Mouse (Mus musculus) cerebellum, adult 2 months (tissue): ENCODE data around the gene Asb5. TPM values are rescaled to one million over a fixed set of nuclear protein-coding genes. Genes with fewer than 3 reads are reported as not detected.

Experiments used
- DNase-seq, 2 experiments: peaks; one replicate each; pipeline ENCODE4 v3.0.0; 2021
- H3K27ac ChIP-seq: fragments of 200-500 bp; 2 replicates; pipeline ENCODE4 v1.5.1; 2012; ENCODE audit warnings: low read length, control low read depth, inconsistent platforms; ENCODE audit not compliant: insufficient read depth
- H3K27me3 ChIP-seq: fragments of 200-500 bp; 2 replicates; pipeline ENCODE4 v1.6.1; 2012; ENCODE audit warnings: inconsistent platforms, mild to moderate bottlenecking, low read length, moderate library complexity; ENCODE audit not compliant: control insufficient read depth, insufficient read depth
- H3K4me1 ChIP-seq: fragments of 200-500 bp; 2 replicates; pipeline ENCODE4 v1.6.1; 2011; ENCODE audit warnings: low read length; ENCODE audit not compliant: control insufficient read depth, insufficient read depth
- H3K4me3 ChIP-seq: fragments of 200-500 bp; replicated peaks from 2 replicates; pipeline ENCODE3; 2011; ENCODE audit warnings: mild to moderate bottlenecking, low read depth, low read length, control low read depth; ENCODE audit not compliant: insufficient read depth
- CTCF ChIP-seq: fragments of 200-500 bp; IDR thresholded peaks from 2 replicates; pipeline ENCODE4 v1.5.1; 2011; ENCODE audit warnings: low read depth, mild to moderate bottlenecking, control low read depth, low read length, moderate library complexity, borderline replicate concordance; ENCODE audit not compliant: insufficient read depth
- POLR2A ChIP-seq: fragments of 200-500 bp; IDR thresholded peaks from 2 replicates; pipeline ENCODE4 v1.6.1; 2011; ENCODE audit warnings: low read length, control low read depth, borderline replicate concordance; ENCODE audit not compliant: insufficient read depth
- WGBS: fragments of 180-500 bp; shearing (Covaris S2); methylation state at CpG from one replicate; pipeline ENCODE4 v1.1.7; 2018; 5-methylcytosine and 5-hydroxymethylcytosine counted together
- polyA plus RNA-seq: library from polyadenylated mRNA; depleted of rRNA; stranded (reverse); fragments of >200 nt; gene quantifications from 2 replicates; pipeline ENCODE4 v1.2.3, GENCODE M21; 2012

Asb5 gene
- polyA plus RNA-seq, 1 experiment = 1.1 TPM

DNA sequence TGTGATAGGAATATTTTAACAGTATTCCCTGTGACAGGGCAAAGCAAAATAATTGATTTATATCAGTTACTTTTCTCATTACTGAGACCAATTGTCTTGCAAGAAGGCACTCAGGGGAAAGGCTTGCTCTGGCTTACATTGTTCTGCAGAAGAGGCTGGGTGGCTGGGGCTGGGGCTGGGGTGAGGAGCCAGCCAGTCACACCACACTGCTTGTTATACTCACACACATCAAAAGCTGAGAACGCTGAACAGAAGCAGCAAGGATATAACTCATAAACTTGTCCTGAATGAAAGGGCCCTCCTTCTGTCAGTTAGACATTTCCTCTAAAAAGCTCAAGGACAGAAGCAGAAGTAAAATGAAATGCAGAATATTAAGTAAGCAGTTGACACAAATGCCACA, 53.5 kb downstream of the Asb5 start:
- H3K4me1 ChIP-seq = no peaks in the 10 kb centered on the region
- 60% methylated on average over 1 of the region's 1 CpGs for WGBS
- no peaks in the 10 kb centered on the region for H3K27me3 ChIP-seq
- no peak for DNase-seq
- no peak for TF ChIP-seq CTCF
- H3K4me3 ChIP-seq = no peak overlapping the region
- H3K27ac ChIP-seq = no peak overlapping the region

GRCm38 (mm10) chr8:54594634-54595033, 65.3 kb downstream of the Asb5 start:
- 81% methylated on average over 5 of the region's 5 CpGs for WGBS
- TF ChIP-seq CTCF (no peak), POLR2A (no peak)
- H3K27me3 ChIP-seq = no peaks in the 10 kb centered on the region; the same call in 1 of the 2 replicates
- no peak for DNase-seq
- no peak overlapping the region for H3K4me3 ChIP-seq
- no peak overlapping the region for H3K27ac ChIP-seq
- H3K4me1 ChIP-seq = no peaks in the 10 kb centered on the region

- WGBS = 26% methylated on average over 2 of the region's 2 CpGs
- DNase-seq = no peak
- Histone ChIP-seq H3K4me3 (no peak overlapping the region), H3K27ac (no peak overlapping the region), H3K4me1 (no peaks in the 10 kb centered on the region), H3K27me3 (no peaks in the 10 kb centered on the region)
- TF ChIP-seq CTCF = no peak
- no peak for TF ChIP-seq POLR2A
These were observed 66.7 kb downstream of the Asb5 start for GRCm38 (mm10) chr8:54596051-54596450.

- Histone ChIP-seq H3K27ac (no peak overlapping the region), H3K27me3 (no peaks in the 10 kb centered on the region), H3K4me1 (no peaks in the 10 kb centered on the region), H3K4me3 (no peak overlapping the region)
- no peak for DNase-seq
- TF ChIP-seq CTCF (no peak), POLR2A (no peak)
- 73% methylated on average over 2 of the region's 2 CpGs for WGBS
These were observed 67.6 kb downstream of the Asb5 start for GRCm38 (mm10) chr8:54596940-54597339.

- TF ChIP-seq CTCF = no peak
- TF ChIP-seq POLR2A = no peak
- DNase-seq = no peak
- Histone ChIP-seq H3K4me3 (no peak overlapping the region), H3K4me1 (no peaks in the 10 kb centered on the region), H3K27me3 (no peaks in the 10 kb centered on the region), H3K27ac (no peak overlapping the region)
- WGBS = 93% methylated on average over 2 of the region's 2 CpGs
These were observed 68.0 kb downstream of the Asb5 start for GRCm38 (mm10) chr8:54597386-54597785.

- H3K27ac ChIP-seq = no peak within 1 kb of the TSS
- no peak within 1 kb of the TSS for H3K4me3 ChIP-seq
- no peak for TF ChIP-seq CTCF
- no peak for TF ChIP-seq POLR2A
- 5% methylated on average over 21 of the region's 21 CpGs for whole genome bisulfite sequencing
- H3K4me1 ChIP-seq = no peaks in the 10 kb centered on the region
- H3K27me3 ChIP-seq = no peaks in the 10 kb centered on the region
- peak; percentile 16 to 22 for DNase-seq
These were observed 71.4 kb downstream of the Asb5 start, which contains the start of gene Spata4 for GRCm38 (mm10) chr8:54600671-54601251. Spata4 (plus strand) TSS chr8:54600781.

GRCm38 (mm10) chr8:54603440-54603839, 74.1 kb downstream of the Asb5 start:
- no peak for DNase-seq
- Histone ChIP-seq H3K4me3 (no peak overlapping the region), H3K4me1 (no peaks in the 10 kb centered on the region), H3K27ac (no peak overlapping the region), H3K27me3 (no peaks in the 10 kb centered on the region)
- TF ChIP-seq CTCF (no peak), POLR2A (no peak)
- 88% methylated on average over 4 of the region's 4 CpGs for WGBS

DNA sequence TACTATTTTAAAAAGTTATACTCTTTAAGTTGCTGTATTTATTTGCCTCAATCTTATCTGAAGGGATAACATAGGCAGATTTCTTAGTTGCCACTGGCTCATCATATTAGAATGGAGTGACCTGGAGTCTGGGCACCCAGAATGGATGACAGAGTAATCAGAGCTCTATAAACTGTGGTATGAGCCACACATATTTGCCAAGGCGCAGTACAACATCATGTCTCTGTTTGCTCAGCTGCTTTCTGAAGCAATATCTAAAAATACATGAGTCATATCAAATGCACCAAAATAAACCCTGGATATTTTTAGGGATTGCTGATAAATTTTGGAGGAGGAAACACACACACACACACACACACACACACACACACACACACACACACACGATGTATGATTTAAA, 80.0 kb downstream of the Asb5 start:
- no peak for DNase-seq
- no peaks in the 10 kb centered on the region for H3K27me3 ChIP-seq
- TF ChIP-seq CTCF (no peak), POLR2A (no peak)
- 0 out of 2 replicates have a peak, but pooled peaks cover 2% of the 10 kb centered on the region for H3K4me1 ChIP-seq
- no peak overlapping the region for H3K27ac ChIP-seq
- 87% methylated on average over 2 of the region's 2 CpGs for WGBS
- no peak overlapping the region for H3K4me3 ChIP-seq
